Comparison of ENCODE assay signal across 8 mouse cellular contexts in genomic region chr1:153140747-153141228, GRCm38 (mm10). TPM values are rescaled to one million over a fixed set of nuclear protein-coding genes. Genes with fewer than 3 reads are reported as not detected.
DNase-seq lines count a peak whose midpoint lies in the region.
"Had no signal": no experiment of that assay in that cellular context is flagged by ENCODE, and none has a peak within 500 bp of the region (broad histone marks: within the 10 kb centered on the region; RNA-seq: fewer than 3 reads in every experiment).

No protein-coding gene starts in this region.

- intact Hi-C loops in left cerebral cortex, postnatal 36 days (cut with DNase I), result no loop called here

- peak; percentile 84 for DNase-seq in 416B (ENCODE audit: low read depth)
- peak; percentile 69 for DNase-seq in CD4-positive, CD25-positive, alpha-beta regulatory T cell, adult 2 months (ENCODE audit: low read depth, low spot score)
- peak; percentile 35 for DNase-seq in forelimb bud, embryonic 11.5 days (ENCODE audit: low read depth, low spot score)
- DNase-seq in lung, postnatal 4 days, result peak; percentile 42 to 69
- DNase-seq in left cerebral cortex, postnatal 36 days (ENCODE audit: low spot score in 2 of 2), result no peak
- DNase-seq in layer of hippocampus, adult 8-10 months (ENCODE audit: low spot score in 2 of 2), result no peak
- no peak for DNase-seq in adrenal gland, adult 8-10 months
- DNase-seq: adrenal gland, postnatal 10 days had no signal

RNA-seq across cellular contexts. Expression of gene Lamc2, which starts 45.5 kb away (rescaled TPM):
- 10 to 100 TPM in 1 of 2 experiments, 1 to 10 TPM in 1; 9.5 to 13.6 TPM for total RNA-seq in left cerebral cortex, postnatal 36 days (2021)
- 1 to 10 TPM; 2.3 to 4.6 (median 2.7) TPM for total RNA-seq in layer of hippocampus, adult 8-10 months (2022)
- total RNA-seq in adrenal gland, adult 8-10 months (2022), result 1 to 10 TPM in 1 of 4 experiments, under 1 TPM in 3; 0.37 to 1.4 (median 0.79) TPM

Comparison
In these comparisons a context has a peak if more than half of its experiments do, and no peak if none do; other contexts are left out.
1. DNase-seq: peak in 416B (single experiment), CD4-positive, CD25-positive, alpha-beta regulatory T cell, adult 2 months (single experiment), forelimb bud, embryonic 11.5 days (single experiment) and lung, postnatal 4 days (2 of 2); none in left cerebral cortex, postnatal 36 days (0 of 2), layer of hippocampus, adult 8-10 months (0 of 2) and adrenal gland, adult 8-10 months (single experiment).